Mouse (Mus musculus) heart, embryonic 11.5 days (tissue): ENCODE data around the gene Sap18. TPM values are rescaled to one million over a fixed set of nuclear protein-coding genes. Genes with fewer than 3 reads are reported as not detected.
A peak's percentile ranks its signal among the peaks of the same experiment; 100 is the strongest.
"Not testable (repeated sequence)": the region's sequence is repeated elsewhere in the genome, so short reads cannot be mapped to it uniquely, and the experiment has no call there.

ENCODE experiments used
- ATAC-seq: fragments of 200-750 bp; cut with Nextera tagmentation; replicated peaks from 2 replicates; pipeline ENCODE4 v1.8.0; 2017; ENCODE audit warnings: moderate library complexity; ENCODE audit not compliant: insufficient number of reproducible peaks, low FRiP score, low TSS enrichment
- H3K27ac ChIP-seq: fragments of 300-500 bp; sonication (generic); 2 replicates; pipeline ENCODE4 v1.5.1; 2014; ENCODE audit warnings: mild to moderate bottlenecking, low read depth, low read length
- H3K27me3 ChIP-seq: fragments of 300-500 bp; sonication (generic); 2 replicates; pipeline ENCODE4 v1.6.1; 2014; ENCODE audit warnings: mild to moderate bottlenecking, low read length, mixed read lengths; ENCODE audit not compliant: control insufficient read depth, insufficient read depth
- H3K36me3 ChIP-seq: fragments of 300-500 bp; sonication (generic); 2 replicates; pipeline ENCODE4 v1.6.1; 2014; ENCODE audit warnings: mild to moderate bottlenecking, low read length, moderate library complexity, mixed read lengths; ENCODE audit not compliant: control insufficient read depth, insufficient read depth
- H3K4me1 ChIP-seq: fragments of 300-500 bp; sonication (generic); 2 replicates; pipeline ENCODE4 v1.6.1; 2014; ENCODE audit warnings: low read length; ENCODE audit not compliant: control insufficient read depth, insufficient read depth
- H3K4me2 ChIP-seq: fragments of 300-500 bp; sonication (generic); 2 replicates; pipeline ENCODE4 v1.6.1; 2014; ENCODE audit warnings: mild to moderate bottlenecking, moderate library complexity
- H3K4me3 ChIP-seq: fragments of 300-500 bp; sonication (generic); 2 replicates; pipeline ENCODE4 v1.5.1; 2014; ENCODE audit warnings: low read depth, low read length
- H3K9ac ChIP-seq: fragments of 300-500 bp; sonication (generic); 2 replicates; pipeline ENCODE4 v1.6.1; 2014; ENCODE audit warnings: mild to moderate bottlenecking, low read depth, low read length, moderate library complexity
- H3K9me3 ChIP-seq: fragments of 300-500 bp; sonication (generic); replicated peaks from 2 replicates; pipeline ENCODE4 v1.6.1; 2016; ENCODE audit warnings: low read length; ENCODE audit not compliant: control insufficient read depth
- WGBS: fragments of 180-500 bp; shearing (Covaris S2); extraction: QIAGEN DNeasy Blood & Tissue Kit; methylation state at CpG from one replicate; pipeline ENCODE4 v1.1.7; 2014; ENCODE audit not compliant: insufficient replicate concordance; 5-methylcytosine and 5-hydroxymethylcytosine counted together
- polyA plus RNA-seq: library from polyadenylated mRNA; unstranded; fragments of >200 nt; fragmentation: Nextera tagmentation; extraction: Ambion mirVana; gene quantifications from 2 replicates; pipeline ENCODE4 v1.2.1, GENCODE M21; 2014

The Sap18 gene
- 19.5 and 34.2 TPM in 2 replicates for polyA plus RNA-seq

- Histone ChIP-seq H3K27ac (peak within 1 kb of the TSS; percentile 73), H3K27me3 (no peaks in the 10 kb centered on the region), H3K36me3 (peaks cover 8% of the 10 kb centered on the region), H3K4me2 (peak within 1 kb of the TSS; percentile 93), H3K9me3 (no peaks in the 10 kb centered on the region), H3K9ac (peak within 1 kb of the TSS; percentile 88), H3K4me1 (peaks cover 8% of the 10 kb centered on the region), H3K4me3 (peak within 1 kb of the TSS; percentile 88)
- peak; percentile 94 for ATAC-seq
- 0% methylated on average over 96 of the region's 99 CpGs for WGBS
Measured at GRCm38 (mm10) chr14:57797991-57798931, at the start of gene Sap18. Sap18 (plus strand) TSS chr14:57798180.

DNA sequence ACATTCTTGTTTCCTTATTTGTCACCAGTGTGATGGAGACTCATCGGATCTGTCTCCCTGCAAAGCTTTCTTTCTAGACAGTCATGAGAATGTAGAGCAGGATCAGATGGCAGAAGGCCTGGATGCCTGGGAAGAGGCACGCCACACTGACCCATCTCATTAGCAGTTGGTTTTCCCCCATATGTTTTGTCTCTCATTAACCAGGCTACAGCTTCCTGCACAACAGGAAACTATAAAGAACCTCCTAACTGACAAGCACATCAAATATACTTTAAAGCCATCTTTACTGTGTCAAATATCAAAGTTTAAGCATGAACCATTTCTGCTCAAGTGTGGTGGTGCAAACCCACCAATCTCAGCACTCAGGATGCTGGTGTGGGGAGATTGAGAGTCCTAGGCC lies 48.5 kb upstream of the Sap18 start:
- Histone ChIP-seq H3K36me3 (no peaks in the 10 kb centered on the region), H3K27ac (no peak overlapping the region), H3K4me2 (no peak overlapping the region), H3K9me3 (no peaks in the 10 kb centered on the region), H3K9ac (no peak overlapping the region), H3K4me3 (no peak overlapping the region), H3K4me1 (peaks cover 15% of the 10 kb centered on the region), H3K27me3 (no peaks in the 10 kb centered on the region)
- WGBS = 53% methylated on average over 2 of the region's 2 CpGs
- ATAC-seq = no peak

GRCm38 (mm10) chr14:57751006-57751405 lies 47.0 kb upstream of the Sap18 start:
- not testable (repeated sequence) for H3K36me3 ChIP-seq

GRCm38 (mm10) chr14:57753351-57753992 lies 44.5 kb upstream of the Sap18 start:
- peak overlapping the region; percentile 88 for H3K27ac ChIP-seq
- WGBS = 4% methylated on average over 9 of the region's 9 CpGs
- ATAC-seq = 0 out of 2 replicates have a peak, but pooled peaks have one; percentile 39

More at GRCm38 (mm10) chr14:57751006-57751405, 47.0 kb upstream of the Sap18 start:
- H3K9ac ChIP-seq, H3K27me3 ChIP-seq, H3K27ac ChIP-seq, H3K4me2 ChIP-seq, H3K4me3 ChIP-seq, ATAC-seq, H3K9me3 ChIP-seq: not testable (repeated sequence)
- peaks cover 15% of the 10 kb centered on the region for H3K4me1 ChIP-seq

DNA sequence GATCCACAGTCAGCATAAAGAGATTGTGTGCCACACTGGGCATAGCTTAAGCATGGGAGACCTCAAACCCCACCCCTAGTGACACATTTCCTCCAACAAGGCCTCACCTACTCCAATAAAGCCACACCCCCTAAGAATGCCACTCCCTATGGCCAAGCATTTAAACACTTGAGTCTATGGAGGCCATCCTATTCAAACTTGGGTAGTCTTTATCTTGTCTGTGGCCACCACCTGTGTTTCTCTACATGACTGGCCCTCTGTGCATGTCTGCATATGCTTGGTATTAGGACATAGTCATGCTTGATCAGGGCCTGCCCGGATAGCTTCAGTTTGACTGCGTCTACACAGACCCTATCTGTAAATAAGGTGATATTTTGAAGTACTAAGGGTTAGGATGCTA lies 42.3 kb upstream of the Sap18 start:
- H3K27ac ChIP-seq = no peak overlapping the region
- no peak for ATAC-seq
- H3K36me3 ChIP-seq = no peaks in the 10 kb centered on the region
- H3K4me2 ChIP-seq = no peak overlapping the region
- H3K4me3 ChIP-seq = no peak overlapping the region
- H3K4me1 ChIP-seq = peaks cover 15% of the 10 kb centered on the region
- no peaks in the 10 kb centered on the region for H3K27me3 ChIP-seq
- WGBS = 90% methylated on average over 2 of the region's 2 CpGs
- H3K9ac ChIP-seq = no peak overlapping the region
- no peaks in the 10 kb centered on the region for H3K9me3 ChIP-seq

More at GRCm38 (mm10) chr14:57753351-57753992, 44.5 kb upstream of the Sap18 start:
- Histone ChIP-seq H3K4me1 (peaks cover 15% of the 10 kb centered on the region), H3K4me3 (no peak overlapping the region), H3K9me3 (no peaks in the 10 kb centered on the region), H3K27me3 (no peaks in the 10 kb centered on the region), H3K4me2 (peak overlapping the region; percentile 49), H3K9ac (peak overlapping the region; percentile 53; the same call in 1 of the 2 replicates), H3K36me3 (no peaks in the 10 kb centered on the region)

- Histone ChIP-seq H3K27ac (no peak overlapping the region), H3K36me3 (no peaks in the 10 kb centered on the region), H3K9me3 (no peaks in the 10 kb centered on the region), H3K9ac (no peak overlapping the region), H3K4me1 (peaks cover 15% of the 10 kb centered on the region), H3K4me3 (no peak overlapping the region), H3K27me3 (no peaks in the 10 kb centered on the region), H3K4me2 (no peak overlapping the region)
- no peak for ATAC-seq
- 86% methylated on average over 4 of the region's 4 CpGs for WGBS
Measured at GRCm38 (mm10) chr14:57756094-57756493, 41.9 kb upstream of the Sap18 start.

DNA sequence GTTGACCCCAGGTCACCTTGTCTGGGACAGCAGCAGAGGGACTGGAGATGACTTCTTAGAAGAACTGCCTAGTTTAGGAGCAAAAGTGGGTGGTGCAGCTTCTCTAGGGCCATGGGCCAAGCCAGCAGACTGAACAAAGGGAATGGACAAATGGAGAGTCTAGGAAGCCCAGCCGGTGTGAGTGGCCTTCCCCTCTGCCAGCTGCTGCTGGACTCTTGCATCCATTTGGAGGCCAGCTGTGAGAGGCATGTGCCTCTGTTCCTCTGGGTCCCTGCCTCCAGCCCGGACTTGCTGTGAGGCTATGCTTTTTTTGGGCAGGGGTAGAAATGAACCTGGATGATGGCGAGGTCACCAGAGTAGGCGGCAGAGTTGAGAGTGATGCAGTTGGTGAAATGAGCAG lies 39.7 kb upstream of the Sap18 start, which contains the start of gene Lats2:
TSS of gene Lats2 (minus strand) at position 152 of the 400 bp plus-strand sequence.
- Histone ChIP-seq H3K4me2 (no peak within 1 kb of the TSS), H3K27me3 (no peaks in the 10 kb centered on the region), H3K4me1 (peaks cover 6% of the 10 kb centered on the region), H3K27ac (no peak within 1 kb of the TSS), H3K9ac (no peak within 1 kb of the TSS), H3K4me3 (no peak within 1 kb of the TSS), H3K36me3 (no peaks in the 10 kb centered on the region), H3K9me3 (no peaks in the 10 kb centered on the region)
- 71% methylated on average over 4 of the region's 4 CpGs for WGBS
- ATAC-seq = no peak

DNA sequence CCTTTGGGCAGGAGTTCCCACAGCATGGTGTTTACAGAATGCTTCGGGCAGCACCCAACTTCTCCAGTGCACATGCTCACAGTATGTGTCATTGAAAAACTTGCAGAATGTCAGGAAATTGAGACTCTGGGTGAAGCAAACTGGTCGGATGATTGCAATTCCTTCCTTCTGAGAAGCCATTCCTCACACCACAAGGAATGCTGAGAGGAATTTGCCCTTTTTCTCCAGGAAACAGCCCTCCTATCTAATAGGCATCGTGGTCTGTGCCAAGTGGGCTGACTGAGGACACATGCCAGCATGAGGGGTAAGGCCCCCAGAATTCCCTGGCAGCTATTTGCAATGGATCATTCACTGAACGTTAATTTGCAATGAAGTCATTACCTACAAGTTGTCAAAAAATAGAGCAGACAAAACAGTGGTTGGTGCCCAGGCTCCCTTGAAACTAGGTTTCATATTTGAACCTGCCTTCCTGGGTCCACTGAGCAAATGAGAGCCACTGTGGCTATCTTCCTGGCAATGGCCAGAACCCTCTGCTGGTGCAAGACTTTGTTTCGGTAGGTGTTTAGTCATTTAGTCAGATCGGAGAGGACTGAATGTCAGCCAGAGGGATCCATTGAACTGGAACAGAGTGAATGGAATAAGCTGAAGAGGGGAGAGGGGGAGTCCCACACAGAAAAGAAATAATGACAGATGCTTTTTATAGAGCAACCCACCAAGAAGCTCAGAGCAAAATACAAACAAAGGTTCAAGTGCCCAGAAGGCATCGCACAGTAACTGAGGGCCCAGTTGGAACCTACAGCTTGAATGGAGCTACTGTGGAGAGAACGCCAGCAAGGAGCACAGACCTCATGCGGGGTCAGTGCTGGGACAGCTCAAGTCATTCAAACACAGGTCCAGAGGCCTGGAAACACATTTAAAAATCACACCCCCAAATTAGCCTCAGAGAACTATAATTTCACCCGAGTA lies 37.2 kb upstream of the Sap18 start:
- H3K9ac ChIP-seq = no peak overlapping the region
- H3K9me3 ChIP-seq = no peaks in the 10 kb centered on the region
- H3K4me1 ChIP-seq = no peaks in the 10 kb centered on the region
- no peak overlapping the region for H3K27ac ChIP-seq
- 62% methylated on average over 10 of the region's 10 CpGs for WGBS
- ATAC-seq = no peak
- no peaks in the 10 kb centered on the region for H3K36me3 ChIP-seq
- no peaks in the 10 kb centered on the region for H3K27me3 ChIP-seq
- H3K4me3 ChIP-seq = no peak overlapping the region
- H3K4me2 ChIP-seq = no peak overlapping the region
